Mouse (Mus musculus): ENCODE data around the gene Ccdc85b. TPM values are rescaled to one million over a fixed set of nuclear protein-coding genes. Genes with fewer than 3 reads are reported as not detected.

Gene Ccdc85b
- polyA plus RNA-seq, 1 experiment from 2014 or later: 7.8 TPM

DNA sequence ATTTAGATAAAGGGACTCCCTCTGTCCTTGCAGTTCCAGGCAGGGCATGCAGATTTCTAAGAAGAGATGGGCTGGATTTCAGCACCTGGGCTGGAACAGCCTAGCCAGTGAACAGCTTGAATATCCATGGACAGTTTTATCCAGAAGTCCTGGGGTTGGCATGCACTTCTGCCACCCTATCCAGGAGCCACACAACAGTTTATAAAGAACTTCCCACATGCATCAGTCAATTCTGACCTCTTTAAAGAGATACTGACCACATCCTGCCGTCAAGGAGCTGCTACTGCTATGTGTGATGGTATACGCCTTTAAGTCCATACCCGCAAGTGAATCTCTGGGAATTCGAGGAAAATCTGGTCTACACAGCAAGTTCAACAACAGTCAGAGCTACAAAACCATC, 28.5 kb downstream of the Ccdc85b start:
- WGBS: 77% methylated on average over 4 of the region's 4 CpGs
- ATAC-seq (ENCODE audit: low FRiP score, low TSS enrichment): no peak
- H3K27me3 ChIP-seq (ENCODE audit: insufficient read depth, low read length): no peaks in the 10 kb centered on the region
- no peak overlapping the region for H3K4me2 ChIP-seq (replicated peaks; ENCODE audit: low read depth, low read length)
- no peaks in the 10 kb centered on the region for H3K9me3 ChIP-seq (ENCODE audit: low read length)
- H3K9ac ChIP-seq (replicated peaks; ENCODE audit: low read length): no peak overlapping the region
- H3K4me3 ChIP-seq (ENCODE audit: low read length): no peak overlapping the region
- no peak overlapping the region for H3K27ac ChIP-seq (ENCODE audit: low read length)
- H3K4me1 ChIP-seq (ENCODE audit: insufficient read depth, low read length): peaks cover 29% of the 10 kb centered on the region
- H3K36me3 ChIP-seq (ENCODE audit: insufficient read depth, low read length): peaks cover 12% of the 10 kb centered on the region

DNA sequence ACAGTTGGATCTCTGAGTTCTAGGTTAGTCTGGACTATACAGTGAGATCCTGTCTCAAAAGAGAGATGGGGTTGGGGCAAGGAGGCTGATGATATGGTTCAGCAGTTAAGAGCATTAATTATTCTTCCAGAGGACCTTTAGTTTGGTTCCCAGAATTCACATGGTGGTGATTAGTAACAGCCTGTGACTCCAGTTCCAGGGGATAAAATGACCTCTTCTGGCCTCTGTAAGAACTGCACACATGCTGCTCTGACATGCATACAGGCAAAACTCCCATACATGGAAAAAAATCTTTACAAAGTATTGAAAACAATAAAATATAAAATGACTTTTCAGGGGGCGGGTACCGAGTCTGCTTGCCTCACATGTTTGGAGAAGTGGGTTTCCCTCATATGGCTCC, 29.6 kb downstream of the Ccdc85b start:
- ATAC-seq (ENCODE audit: low FRiP score, low TSS enrichment): no peak
- 83% methylated on average over 2 of the region's 2 CpGs for WGBS
- peaks cover 12% of the 10 kb centered on the region for H3K36me3 ChIP-seq (ENCODE audit: insufficient read depth, low read length)
- no peak overlapping the region for H3K9ac ChIP-seq (replicated peaks; ENCODE audit: low read length)
- no peak overlapping the region for H3K4me2 ChIP-seq (replicated peaks; ENCODE audit: low read depth, low read length)
- no peak overlapping the region for H3K27ac ChIP-seq (ENCODE audit: low read length)
- no peak overlapping the region for H3K4me3 ChIP-seq (ENCODE audit: low read length)
- peaks cover 27% of the 10 kb centered on the region for H3K4me1 ChIP-seq (ENCODE audit: insufficient read depth, low read length)
- no peaks in the 10 kb centered on the region for H3K9me3 ChIP-seq (ENCODE audit: low read length)
- no peaks in the 10 kb centered on the region for H3K27me3 ChIP-seq (ENCODE audit: insufficient read depth, low read length)

DNA sequence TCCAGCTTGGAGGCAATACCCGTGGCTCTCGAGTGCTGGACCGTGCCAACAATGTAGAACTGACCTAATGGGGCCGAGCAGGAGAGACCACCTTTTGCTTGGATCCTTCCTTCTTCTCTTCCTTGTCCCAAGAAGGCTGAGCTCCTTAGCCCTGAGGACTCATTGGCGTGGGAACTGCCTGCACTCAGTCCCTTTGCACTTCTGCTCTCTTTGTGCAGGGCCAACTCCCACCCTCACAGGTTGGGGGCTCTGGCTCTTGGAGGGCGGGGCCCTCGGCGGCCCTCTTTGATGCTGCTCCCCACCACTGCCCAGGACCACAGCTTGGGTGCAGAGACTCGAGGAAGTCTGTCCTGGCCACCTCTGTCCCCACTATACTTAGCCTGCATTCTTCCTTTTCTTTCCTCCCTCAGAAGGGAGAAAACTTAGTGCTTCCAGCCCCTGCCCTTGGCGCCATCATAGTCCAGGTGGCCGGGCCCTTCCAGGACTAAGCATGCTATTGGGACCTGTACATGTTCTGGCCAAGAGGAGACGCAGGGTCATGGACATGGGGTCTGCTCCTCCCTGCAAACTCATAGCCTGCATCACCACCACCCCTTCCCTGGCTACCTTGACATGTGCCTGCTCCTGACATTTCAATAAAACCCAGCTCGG, 30.9 kb downstream of the Ccdc85b start:
- no peak for ATAC-seq (ENCODE audit: low FRiP score, low TSS enrichment)
- Histone ChIP-seq H3K27ac (ENCODE audit: low read length) (no peak overlapping the region), H3K4me3 (ENCODE audit: low read length) (no peak overlapping the region), H3K4me1 (ENCODE audit: insufficient read depth, low read length) (peaks cover 29% of the 10 kb centered on the region), H3K27me3 (ENCODE audit: insufficient read depth, low read length) (no peaks in the 10 kb centered on the region), H3K36me3 (ENCODE audit: insufficient read depth, low read length) (peaks cover 20% of the 10 kb centered on the region), H3K9me3 (ENCODE audit: low read length) (no peaks in the 10 kb centered on the region), H3K9ac (replicated peaks; ENCODE audit: low read length) (peak overlapping the region; percentile 5; the same call in 1 of the 2 replicates), H3K4me2 (replicated peaks; ENCODE audit: low read depth, low read length) (no peak overlapping the region)
- WGBS: 90% methylated on average over 13 of the region's 13 CpGs

DNA sequence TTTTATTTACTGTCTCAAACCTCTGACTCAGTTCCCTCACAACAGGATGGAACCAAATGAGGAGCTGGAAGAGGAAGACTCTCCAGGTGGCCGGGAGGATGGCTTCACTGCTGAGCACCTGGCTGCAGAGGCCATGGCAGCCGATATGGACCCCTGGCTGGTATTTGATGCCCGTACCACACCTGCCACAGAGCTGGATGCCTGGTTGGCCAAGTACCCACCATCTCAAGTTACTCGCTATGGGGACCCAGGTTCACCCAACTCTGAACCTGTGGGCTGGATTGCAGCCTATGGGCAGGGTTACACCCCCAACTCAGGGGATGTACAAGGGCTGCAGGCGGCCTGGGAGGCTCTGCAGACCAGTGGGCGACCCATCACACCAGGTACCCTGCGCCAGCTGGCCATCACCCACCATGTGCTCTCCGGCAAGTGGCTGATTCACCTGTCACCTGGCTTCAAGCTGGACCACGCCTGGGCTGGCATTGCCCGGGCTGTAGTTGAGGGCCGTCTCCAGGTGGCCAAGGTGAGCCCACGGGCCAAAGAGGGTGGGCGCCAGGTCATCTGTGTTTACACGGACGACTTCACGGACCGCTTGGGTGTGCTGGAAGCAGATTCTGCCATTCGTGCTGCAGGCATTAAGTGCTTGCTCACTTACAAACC, 31.7 kb downstream of the Ccdc85b start:
- H3K9ac ChIP-seq (replicated peaks; ENCODE audit: low read length): peak overlapping the region; percentile 83
- ATAC-seq (ENCODE audit: low FRiP score, low TSS enrichment): no peak
- H3K4me1 ChIP-seq (ENCODE audit: insufficient read depth, low read length): peaks cover 29% of the 10 kb centered on the region
- H3K4me2 ChIP-seq (replicated peaks; ENCODE audit: low read depth, low read length): peak overlapping the region; percentile 88
- 81% methylated on average over 18 of the region's 18 CpGs for WGBS
- peaks cover 26% of the 10 kb centered on the region for H3K36me3 ChIP-seq (ENCODE audit: insufficient read depth, low read length)
- peak overlapping the region; percentile 57; the same call in 1 of the 2 replicates for H3K27ac ChIP-seq (ENCODE audit: low read length)
- H3K4me3 ChIP-seq (ENCODE audit: low read length): peak overlapping the region; percentile 62
- no peaks in the 10 kb centered on the region for H3K9me3 ChIP-seq (ENCODE audit: low read length)
- no peaks in the 10 kb centered on the region for H3K27me3 ChIP-seq (ENCODE audit: insufficient read depth, low read length)

DNA sequence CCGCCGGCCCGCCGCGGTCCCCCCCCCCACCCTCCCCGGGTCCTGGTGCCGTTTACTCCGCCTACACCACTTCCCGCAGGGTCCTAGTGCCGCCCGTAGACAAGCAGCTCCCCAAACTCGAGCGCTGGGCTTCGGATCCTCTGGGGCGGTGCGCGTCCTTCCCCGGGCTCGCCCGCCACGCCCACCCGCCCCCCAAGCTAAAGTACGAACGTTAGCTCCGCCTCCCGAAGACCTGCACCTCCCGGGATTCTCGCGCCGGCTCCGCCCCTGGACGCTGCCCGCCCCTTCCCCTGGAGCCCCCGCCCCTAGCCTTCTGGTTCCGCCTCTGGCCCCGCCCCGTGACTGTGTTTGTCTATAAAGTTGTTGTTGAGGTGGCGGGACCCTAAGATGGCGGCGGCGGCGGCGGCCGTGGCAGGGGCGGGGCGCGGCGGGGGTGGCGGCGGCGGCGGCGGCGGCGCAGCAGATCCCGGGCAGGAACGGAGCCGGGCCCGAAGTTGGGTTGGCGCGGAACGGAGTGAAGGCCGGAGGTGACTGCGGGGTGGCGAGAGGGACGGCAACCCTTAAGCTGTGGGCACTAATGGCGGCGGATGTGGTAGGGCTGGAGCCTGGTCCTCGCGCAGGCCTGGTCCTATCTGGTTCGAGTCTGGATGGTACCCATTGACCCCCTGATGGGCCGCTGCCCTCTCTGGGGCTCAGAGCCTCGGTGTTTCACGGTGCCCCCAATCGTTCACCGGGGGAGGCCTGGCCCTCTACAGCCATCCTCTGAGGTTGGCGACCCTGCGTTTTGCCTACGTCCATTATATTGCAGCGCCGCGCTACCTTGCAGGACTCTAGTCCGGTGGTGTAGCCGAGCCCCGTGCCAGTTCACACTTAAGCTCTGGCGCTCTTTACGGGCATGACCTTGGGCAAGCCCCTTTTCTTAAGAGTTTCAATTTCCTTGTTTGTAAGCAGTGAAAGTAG, 32.6 kb downstream of the Ccdc85b start, which contains the start of the genes Drap1 and AI837181:
TSS of gene Drap1 (minus strand) at position 198 of the 960 bp plus-strand sequence.
TSS of gene AI837181 (plus strand) at position 363 of the 960 bp plus-strand sequence.
- Histone ChIP-seq H3K27ac (ENCODE audit: low read length) (peak within 1 kb of the TSS; percentile 93), H3K4me3 (ENCODE audit: low read length) (peak within 1 kb of the TSS; percentile 62), H3K36me3 (ENCODE audit: insufficient read depth, low read length) (peaks cover 36% of the 10 kb centered on the region), H3K27me3 (ENCODE audit: insufficient read depth, low read length) (no peaks in the 10 kb centered on the region), H3K4me2 (replicated peaks; ENCODE audit: low read depth, low read length) (peak within 1 kb of the TSS; percentile 88), H3K4me1 (ENCODE audit: insufficient read depth, low read length) (peaks cover 29% of the 10 kb centered on the region), H3K9me3 (ENCODE audit: low read length) (no peaks in the 10 kb centered on the region), H3K9ac (replicated peaks; ENCODE audit: low read length) (peak within 1 kb of the TSS; percentile 87)
- WGBS: under 1% methylated on average over 67 of the region's 87 CpGs
- peak; percentile 95 for ATAC-seq (ENCODE audit: low FRiP score, low TSS enrichment)

DNA sequence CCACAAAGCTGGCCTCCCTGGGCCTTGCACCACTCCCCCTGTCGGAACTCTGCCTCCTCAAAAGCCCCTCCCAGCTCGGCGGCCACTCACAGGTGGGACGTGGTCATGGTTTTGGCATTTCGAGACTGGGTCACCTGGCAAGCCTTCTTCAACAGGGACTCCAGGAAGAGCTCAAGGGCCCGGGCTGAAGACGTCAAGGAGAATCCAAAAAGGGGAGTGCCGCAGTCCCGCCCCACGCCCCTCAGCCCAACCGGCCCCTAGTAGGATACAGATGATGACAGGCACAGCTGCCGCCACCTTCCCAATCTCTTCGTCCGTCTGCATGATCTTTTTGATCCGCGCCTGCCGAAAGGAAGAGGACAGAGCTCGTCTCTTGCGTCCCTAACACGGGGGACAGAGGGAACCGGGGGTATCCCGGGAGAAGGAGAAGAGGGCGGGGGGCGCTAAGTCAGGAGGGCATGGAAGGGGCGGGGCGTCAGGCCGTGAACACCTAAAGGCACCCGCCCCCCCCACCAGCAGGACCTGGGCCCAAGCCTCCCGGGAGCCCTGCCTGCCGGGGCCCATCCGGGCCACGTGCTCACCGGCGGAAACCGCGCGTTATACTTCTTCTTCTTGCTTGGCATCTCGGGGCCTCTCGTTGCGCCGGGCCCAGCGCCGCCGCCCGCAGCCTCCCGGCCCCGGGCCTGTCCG, 33.5 kb downstream of the Ccdc85b start:
- under 1% methylated on average over 39 of the region's 48 CpGs for WGBS
- Histone ChIP-seq H3K4me1 (ENCODE audit: insufficient read depth, low read length) (peaks cover 29% of the 10 kb centered on the region), H3K36me3 (ENCODE audit: insufficient read depth, low read length) (peaks cover 41% of the 10 kb centered on the region), H3K4me3 (ENCODE audit: low read length) (peak overlapping the region; percentile 62), H3K9ac (replicated peaks; ENCODE audit: low read length) (peak overlapping the region; percentile 87), H3K27me3 (ENCODE audit: insufficient read depth, low read length) (no peaks in the 10 kb centered on the region), H3K9me3 (ENCODE audit: low read length) (no peaks in the 10 kb centered on the region), H3K27ac (ENCODE audit: low read length) (peak overlapping the region; percentile 93), H3K4me2 (replicated peaks; ENCODE audit: low read depth, low read length) (peak overlapping the region; percentile 88)
- ATAC-seq (ENCODE audit: low FRiP score, low TSS enrichment): peak; percentile 62

DNA sequence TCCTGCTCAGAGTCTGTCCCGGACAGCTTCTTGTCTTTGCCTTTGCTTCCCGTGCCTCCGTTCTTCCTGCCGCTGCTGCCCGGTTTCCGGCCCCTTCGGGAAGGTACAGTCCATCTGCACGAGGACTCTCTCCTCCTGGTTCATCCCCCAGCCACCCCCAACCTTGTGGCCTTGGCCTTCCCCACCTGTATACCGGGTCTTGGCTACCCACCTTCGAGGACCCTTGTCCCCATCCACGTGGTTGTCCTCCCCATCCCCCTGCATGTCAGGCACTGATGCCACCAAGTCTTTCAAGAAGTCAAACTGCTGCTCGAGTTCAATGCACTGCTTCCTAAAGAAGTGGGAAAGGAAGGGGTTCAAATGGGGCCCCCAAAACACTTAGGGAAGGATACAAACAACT, 34.1 kb downstream of the Ccdc85b start:
- H3K4me1 ChIP-seq (ENCODE audit: insufficient read depth, low read length): peaks cover 29% of the 10 kb centered on the region
- H3K9me3 ChIP-seq (ENCODE audit: low read length): no peaks in the 10 kb centered on the region
- peak overlapping the region; percentile 62 for H3K4me3 ChIP-seq (ENCODE audit: low read length)
- H3K36me3 ChIP-seq (ENCODE audit: insufficient read depth, low read length): peaks cover 41% of the 10 kb centered on the region
- H3K4me2 ChIP-seq (replicated peaks; ENCODE audit: low read depth, low read length): peak overlapping the region; percentile 88
- no peak for ATAC-seq (ENCODE audit: low FRiP score, low TSS enrichment)
- H3K27me3 ChIP-seq (ENCODE audit: insufficient read depth, low read length): no peaks in the 10 kb centered on the region
- WGBS: 53% methylated on average over 12 of the region's 12 CpGs
- H3K27ac ChIP-seq (ENCODE audit: low read length): peak overlapping the region; percentile 93
- H3K9ac ChIP-seq (replicated peaks; ENCODE audit: low read length): peak overlapping the region; percentile 87

DNA sequence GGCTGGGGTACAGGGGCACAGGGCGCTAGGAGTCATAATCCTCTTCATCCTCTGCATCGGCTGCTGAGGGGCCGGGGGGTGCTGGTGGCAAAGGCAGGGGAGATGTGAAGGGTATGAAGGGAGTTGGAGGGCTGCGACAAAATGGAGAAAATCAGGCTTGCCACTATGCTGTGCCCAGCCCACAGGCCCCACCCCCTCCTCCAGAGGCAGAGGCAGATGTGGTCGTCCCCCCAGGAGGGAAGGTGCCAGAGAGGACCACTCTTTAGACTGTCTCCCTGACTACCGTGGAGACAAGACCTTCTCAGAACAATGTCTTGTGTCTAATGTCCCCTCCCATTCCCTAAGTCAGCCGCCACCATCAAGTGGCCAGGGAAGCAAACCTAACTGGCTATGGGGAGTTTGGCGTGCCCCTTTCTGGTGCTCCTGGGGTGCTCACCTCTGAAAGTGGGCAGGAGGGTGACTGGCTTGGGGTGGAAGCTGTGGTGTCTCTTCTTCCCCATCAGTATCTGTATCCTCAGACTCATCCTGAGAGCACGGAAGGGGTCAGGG, 34.7 kb downstream of the Ccdc85b start:
- peaks cover 29% of the 10 kb centered on the region for H3K4me1 ChIP-seq (ENCODE audit: insufficient read depth, low read length)
- peaks cover 41% of the 10 kb centered on the region for H3K36me3 ChIP-seq (ENCODE audit: insufficient read depth, low read length)
- no peak for ATAC-seq (ENCODE audit: low FRiP score, low TSS enrichment)
- H3K27ac ChIP-seq (ENCODE audit: low read length): no peak overlapping the region
- H3K9me3 ChIP-seq (ENCODE audit: low read length): no peaks in the 10 kb centered on the region
- no peak overlapping the region; the same call in 1 of the 2 replicates for H3K4me3 ChIP-seq (ENCODE audit: low read length)
- peak overlapping the region; percentile 87; the same call in 1 of the 2 replicates for H3K9ac ChIP-seq (replicated peaks; ENCODE audit: low read length)
- WGBS: 82% methylated on average over 9 of the region's 9 CpGs
- H3K27me3 ChIP-seq (ENCODE audit: insufficient read depth, low read length): no peaks in the 10 kb centered on the region
- peak overlapping the region; percentile 88; the same call in 1 of the 2 replicates for H3K4me2 ChIP-seq (replicated peaks; ENCODE audit: low read depth, low read length)

DNA sequence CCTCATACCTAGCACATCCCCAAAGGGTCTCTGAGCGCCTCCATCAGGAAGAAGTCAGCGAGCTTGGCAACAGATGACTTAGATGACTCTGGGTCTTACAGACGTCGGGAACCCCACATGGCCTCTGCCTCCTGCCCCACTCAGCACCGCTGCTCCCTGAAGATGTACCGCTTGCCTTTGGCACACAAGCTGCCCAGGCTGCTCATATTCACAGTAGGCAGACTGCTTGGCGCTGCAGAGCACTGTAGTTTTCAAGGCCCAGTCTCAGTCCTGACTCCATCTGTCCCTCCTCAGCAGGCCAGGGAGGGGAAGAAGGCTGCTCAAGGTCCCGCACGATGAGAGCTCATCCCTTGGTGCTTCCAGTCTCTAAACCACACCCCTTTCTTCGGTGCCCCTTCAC, 35.4 kb downstream of the Ccdc85b start:
- Histone ChIP-seq H3K36me3 (ENCODE audit: insufficient read depth, low read length) (peaks cover 41% of the 10 kb centered on the region), H3K27ac (ENCODE audit: low read length) (no peak overlapping the region), H3K4me2 (replicated peaks; ENCODE audit: low read depth, low read length) (no peak overlapping the region), H3K9me3 (ENCODE audit: low read length) (no peaks in the 10 kb centered on the region), H3K4me3 (ENCODE audit: low read length) (no peak overlapping the region), H3K27me3 (ENCODE audit: insufficient read depth, low read length) (no peaks in the 10 kb centered on the region), H3K4me1 (ENCODE audit: insufficient read depth, low read length) (peaks cover 29% of the 10 kb centered on the region), H3K9ac (replicated peaks; ENCODE audit: low read length) (0 out of 2 replicates have a peak overlapping the region, but pooled peaks have one; percentile 11)
- no peak for ATAC-seq (ENCODE audit: low FRiP score, low TSS enrichment)
- 89% methylated on average over 10 of the region's 10 CpGs for WGBS

Measured in kidney, embryonic 16.5 days (tissue).